Mouse (Mus musculus) spleen, adult 2 months (tissue): ENCODE data around the gene AC134908.4. TPM values are rescaled to one million over a fixed set of nuclear protein-coding genes. Genes with fewer than 3 reads are reported as not detected.

ENCODE experiments used
- DNase-seq, 2 experiments: peaks; one replicate each; pipeline versions ENCODE4 v3.0.0 to v3.0.0-alpha.2; 2012 to 2021; ENCODE audit warnings: low spot score in 2 of 2, low read depth in 1 of 2
- H3K27ac ChIP-seq: fragments of 200-500 bp; 2 replicates; pipeline ENCODE4 v1.5.1; 2012; ENCODE audit warnings: low read length, inconsistent platforms; ENCODE audit not compliant: insufficient read depth
- H3K27me3 ChIP-seq: fragments of 200-500 bp; 2 replicates; pipeline ENCODE4 v1.6.1; 2012; ENCODE audit warnings: mild to moderate bottlenecking, moderate library complexity, low read length, inconsistent platforms; ENCODE audit not compliant: control insufficient read depth, insufficient read depth
- H3K36me3 ChIP-seq: fragments of 200-500 bp; 2 replicates; pipeline ENCODE4 v1.6.1; 2012; ENCODE audit warnings: mild to moderate bottlenecking, low read length, inconsistent platforms; ENCODE audit not compliant: control insufficient read depth, insufficient read depth
- H3K4me1 ChIP-seq: fragments of 200-500 bp; 2 replicates; pipeline ENCODE4 v1.6.1; 2011; ENCODE audit warnings: inconsistent platforms; ENCODE audit not compliant: control insufficient read depth, insufficient read depth, insufficient read length
- H3K4me3 ChIP-seq: fragments of 200-500 bp; 2 replicates; pipeline ENCODE4 v1.5.1; 2011; ENCODE audit warnings: mild to moderate bottlenecking, inconsistent platforms; ENCODE audit not compliant: insufficient read depth, insufficient read length; ENCODE audit errors: extremely low read depth
- CTCF ChIP-seq: fragments of 200-500 bp; IDR thresholded peaks from 2 replicates; pipeline ENCODE4 v1.5.1; 2011; ENCODE audit warnings: mild to moderate bottlenecking, inconsistent platforms; ENCODE audit not compliant: insufficient read depth, insufficient read length, insufficient replicate concordance; ENCODE audit errors: extremely low read depth
- POLR2A ChIP-seq: fragments of 200-500 bp; IDR thresholded peaks from 2 replicates; pipeline ENCODE4 v1.6.1; 2011; ENCODE audit warnings: low read depth, low read length, inconsistent platforms
- WGBS: fragments of 180-500 bp; shearing (Covaris S2); methylation state at CpG from one replicate; pipeline ENCODE4 v1.1.7; 2018; 5-methylcytosine and 5-hydroxymethylcytosine counted together
- polyA plus RNA-seq: library from polyadenylated mRNA; depleted of rRNA; stranded (reverse); fragments of >200 nt; gene quantifications from 2 replicates; pipeline ENCODE4 v1.2.3, GENCODE M21; 2012

Gene AC134908.4
- polyA plus RNA-seq, 1 experiment: 1.1 TPM

GRCm38 (mm10) chr17:25769331-25769730 is 26.1 kb downstream of the AC134908.4 start:
- H3K4me1 ChIP-seq: peaks cover 5% of the 10 kb centered on the region; the same call in 1 of the 2 replicates
- H3K27me3 ChIP-seq: no peaks in the 10 kb centered on the region
- 64% methylated on average over 9 of the region's 9 CpGs for WGBS
- H3K36me3 ChIP-seq: no peaks in the 10 kb centered on the region
- no peak for DNase-seq
- TF ChIP-seq POLR2A (no peak), CTCF (no peak)
- H3K4me3 ChIP-seq: no peak overlapping the region
- H3K27ac ChIP-seq: no peak overlapping the region

GRCm38 (mm10) chr17:25765886-25766285 is 29.6 kb downstream of the AC134908.4 start:
- TF ChIP-seq CTCF (no peak), POLR2A (no peak)
- DNase-seq: no peak
- Histone ChIP-seq H3K4me3 (no peak overlapping the region), H3K27ac (no peak overlapping the region), H3K36me3 (no peaks in the 10 kb centered on the region), H3K4me1 (peaks cover 2% of the 10 kb centered on the region; the same call in 1 of the 2 replicates), H3K27me3 (no peaks in the 10 kb centered on the region)
- WGBS: 74% methylated on average over 5 of the region's 5 CpGs

- H3K27me3 ChIP-seq: no peaks in the 10 kb centered on the region
- WGBS: 52% methylated on average over 3 of the region's 3 CpGs
- no peaks in the 10 kb centered on the region for H3K36me3 ChIP-seq
- no peak overlapping the region for H3K27ac ChIP-seq
- DNase-seq: no peak
- no peak for TF ChIP-seq CTCF
- TF ChIP-seq POLR2A: no peak
- no peak overlapping the region for H3K4me3 ChIP-seq
- peaks cover 2% of the 10 kb centered on the region; the same call in 1 of the 2 replicates for H3K4me1 ChIP-seq
Observed at GRCm38 (mm10) chr17:25762591-25762990, 32.9 kb downstream of the AC134908.4 start.

- no peak for DNase-seq
- 57% methylated on average over 4 of the region's 4 CpGs for WGBS
- Histone ChIP-seq H3K4me3 (no peak overlapping the region), H3K36me3 (no peaks in the 10 kb centered on the region), H3K27me3 (no peaks in the 10 kb centered on the region), H3K27ac (peak overlapping the region; percentile 22), H3K4me1 (peaks cover 2% of the 10 kb centered on the region; the same call in 1 of the 2 replicates)
- TF ChIP-seq POLR2A: no peak
Observed at GRCm38 (mm10) chr17:25761561-25761970, 33.9 kb downstream of the AC134908.4 start.

- Histone ChIP-seq H3K4me1 (peaks cover 2% of the 10 kb centered on the region; the same call in 1 of the 2 replicates), H3K36me3 (no peaks in the 10 kb centered on the region), H3K4me3 (no peak overlapping the region), H3K27me3 (no peaks in the 10 kb centered on the region), H3K27ac (no peak overlapping the region)
- TF ChIP-seq CTCF (no peak), POLR2A (no peak)
- DNase-seq: no peak
- 74% methylated on average over 8 of the region's 8 CpGs for WGBS
Observed at GRCm38 (mm10) chr17:25760148-25760547, 35.3 kb downstream of the AC134908.4 start.

GRCm38 (mm10) chr17:25757691-25758090 is 37.8 kb downstream of the AC134908.4 start:
- 78% methylated on average over 3 of the region's 3 CpGs for WGBS
- no peak overlapping the region for H3K4me3 ChIP-seq
- TF ChIP-seq CTCF (no peak), POLR2A (no peak)

GRCm38 (mm10) chr17:25756378-25757242 is 38.8 kb downstream of the AC134908.4 start:
- Histone ChIP-seq H3K27me3 (no peaks in the 10 kb centered on the region), H3K4me1 (peaks cover 2% of the 10 kb centered on the region; the same call in 1 of the 2 replicates), H3K27ac (no peak overlapping the region), H3K4me3 (no peak overlapping the region), H3K36me3 (no peaks in the 10 kb centered on the region)
- TF ChIP-seq POLR2A (no peak), CTCF (no peak)
- 79% methylated on average over 9 of the region's 9 CpGs for WGBS
- DNase-seq: no peak

More at GRCm38 (mm10) chr17:25757691-25758090, 37.8 kb downstream of the AC134908.4 start:
- DNase-seq: no peak
- H3K4me1 ChIP-seq: peaks cover 2% of the 10 kb centered on the region; the same call in 1 of the 2 replicates
- H3K27ac ChIP-seq: no peak overlapping the region
- no peaks in the 10 kb centered on the region for H3K27me3 ChIP-seq
- no peaks in the 10 kb centered on the region for H3K36me3 ChIP-seq
